Mouse (Mus musculus): ENCODE results near the gene Nos1. TPM values are rescaled to one million over a fixed set of nuclear protein-coding genes. Genes with fewer than 3 reads are reported as not detected.

The Nos1 gene
- 0.79 and 1.3 TPM in 2 replicates for polyA plus RNA-seq (2015; fragmentation: Nextera tagmentation; extraction: Ambion mirVana)

DNA sequence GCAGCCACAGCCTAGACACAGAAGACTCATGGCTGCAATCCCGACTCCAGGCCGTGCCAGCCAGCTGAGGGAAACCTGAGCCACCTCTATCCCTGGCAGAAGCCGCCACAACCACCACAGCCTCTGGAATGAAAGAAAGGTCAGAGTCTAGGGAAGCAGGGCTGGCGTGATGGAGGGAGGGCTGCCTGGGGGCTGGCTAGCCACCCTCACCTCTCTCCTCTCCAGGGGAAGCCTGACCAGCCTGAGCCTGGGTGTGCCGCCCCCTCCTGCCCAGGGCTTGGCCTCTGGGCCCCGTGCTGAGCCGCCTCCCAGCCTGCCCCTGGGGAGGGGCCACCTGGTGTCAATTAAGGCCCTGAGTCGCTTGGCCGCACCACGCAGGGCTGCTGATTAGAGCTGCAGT is at the start of gene Nos1:
Gene Nos1 (plus strand): TSS at position 352 of the 400 bp plus-strand sequence.
- Histone ChIP-seq H3K27me3 (no peaks in the 10 kb centered on the region), H3K9me3 (no peaks in the 10 kb centered on the region), H3K4me2 (replicated peaks) (no peak within 1 kb of the TSS), H3K27ac (0 out of 2 replicates have a peak within 1 kb of the TSS, but pooled peaks have one; percentile 9), H3K4me1 (replicated peaks) (peaks cover 7% of the 10 kb centered on the region), H3K36me3 (no peaks in the 10 kb centered on the region), H3K4me3 (replicated peaks) (no peak within 1 kb of the TSS), H3K9ac (replicated peaks) (peak within 1 kb of the TSS; percentile 23; the same call in 1 of the 2 replicates)
- ATAC-seq: peak; percentile 30; the same call in 1 of the 2 replicates
- WGBS: 25% methylated on average over 10 of the region's 10 CpGs

DNA sequence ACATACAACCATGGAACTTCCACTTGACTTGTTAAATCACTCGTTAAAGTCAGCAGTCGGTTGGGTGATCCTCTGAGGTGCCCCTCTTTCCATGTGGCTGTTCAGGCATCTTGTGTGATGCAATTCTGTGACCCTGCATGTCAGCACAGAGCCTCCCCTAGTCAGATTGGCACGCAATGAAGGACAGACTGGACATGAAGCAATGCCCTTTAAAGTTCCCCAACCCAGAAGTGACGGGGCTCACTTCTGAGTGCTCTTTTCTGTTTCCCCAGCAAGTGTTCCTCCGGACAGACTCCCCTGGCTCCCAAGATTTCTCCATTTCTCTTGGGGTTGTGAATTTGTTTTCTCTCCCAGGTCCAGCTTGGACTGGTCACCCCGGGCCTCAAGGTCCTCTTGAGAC is 49.5 kb upstream of the Nos1 start:
- Histone ChIP-seq H3K9ac (replicated peaks) (no peak overlapping the region), H3K4me1 (replicated peaks) (peaks cover 19% of the 10 kb centered on the region), H3K27ac (no peak overlapping the region), H3K36me3 (no peaks in the 10 kb centered on the region), H3K4me2 (replicated peaks) (no peak overlapping the region), H3K4me3 (replicated peaks) (no peak overlapping the region), H3K27me3 (no peaks in the 10 kb centered on the region), H3K9me3 (no peaks in the 10 kb centered on the region)
- ATAC-seq: no peak
- 52% methylated on average over 6 of the region's 6 CpGs for WGBS

DNA sequence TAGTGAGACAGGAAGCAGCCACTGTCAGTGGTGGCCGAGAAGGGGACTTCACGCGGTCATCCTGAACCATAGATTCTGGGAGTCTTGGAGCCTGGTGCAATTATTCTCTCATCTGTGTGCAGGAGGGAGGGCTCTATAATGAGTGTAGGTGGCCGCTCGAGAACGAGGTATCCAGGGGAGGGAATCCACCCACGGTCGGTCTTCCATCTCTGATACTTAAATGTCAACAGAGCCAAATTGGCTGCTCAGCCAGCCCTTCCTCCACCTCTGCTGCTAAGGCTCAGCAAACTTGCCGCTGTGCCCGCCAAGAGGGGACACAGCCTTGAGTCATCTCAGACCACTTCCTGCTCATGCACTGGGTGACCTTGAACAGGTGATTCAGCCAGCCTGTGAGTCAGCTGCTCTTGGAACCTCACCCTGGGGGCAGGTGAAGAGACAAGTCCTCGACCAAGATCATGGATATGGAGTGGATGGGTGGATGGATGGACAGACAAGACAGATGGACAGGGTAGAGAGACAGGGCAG is 36.1 kb upstream of the Nos1 start:
- Histone ChIP-seq H3K4me2 (replicated peaks) (no peak overlapping the region), H3K36me3 (no peaks in the 10 kb centered on the region), H3K9ac (replicated peaks) (no peak overlapping the region), H3K4me3 (replicated peaks) (no peak overlapping the region), H3K4me1 (replicated peaks) (peaks cover 28% of the 10 kb centered on the region), H3K27me3 (no peaks in the 10 kb centered on the region), H3K27ac (no peak overlapping the region), H3K9me3 (no peaks in the 10 kb centered on the region)
- ATAC-seq: no peak
- 84% methylated on average over 11 of the region's 11 CpGs for WGBS

DNA sequence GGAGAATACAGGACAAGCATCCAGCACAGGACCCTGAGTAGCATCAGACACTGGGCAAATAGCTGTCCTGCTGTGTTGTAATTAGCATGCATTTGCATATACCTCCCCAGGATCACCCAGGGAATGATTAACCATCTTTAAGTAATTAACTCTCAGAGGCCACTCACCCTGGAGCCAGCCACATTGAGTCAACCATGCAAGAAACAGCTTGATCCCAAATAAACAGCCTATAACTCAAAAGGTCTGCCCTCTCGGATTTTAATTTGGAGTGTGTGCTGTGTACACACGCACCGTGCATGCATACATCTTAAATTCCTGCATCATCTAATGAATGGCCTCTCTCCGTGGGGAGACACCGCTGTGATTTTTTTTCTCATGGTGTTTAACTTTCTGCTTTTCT is 31.5 kb upstream of the Nos1 start:
- H3K9ac ChIP-seq (replicated peaks): no peak overlapping the region
- no peak overlapping the region for H3K27ac ChIP-seq
- peaks cover 17% of the 10 kb centered on the region; the same call in 1 of the 2 replicates for H3K4me1 ChIP-seq (replicated peaks)
- H3K4me2 ChIP-seq (replicated peaks): no peak overlapping the region
- H3K27me3 ChIP-seq: no peaks in the 10 kb centered on the region
- no peak for ATAC-seq
- H3K9me3 ChIP-seq: no peaks in the 10 kb centered on the region
- peaks cover 5% of the 10 kb centered on the region; the same call in 1 of the 2 replicates for H3K36me3 ChIP-seq
- no peak overlapping the region for H3K4me3 ChIP-seq (replicated peaks)
- WGBS: 32% methylated on average over 5 of the region's 5 CpGs

DNA sequence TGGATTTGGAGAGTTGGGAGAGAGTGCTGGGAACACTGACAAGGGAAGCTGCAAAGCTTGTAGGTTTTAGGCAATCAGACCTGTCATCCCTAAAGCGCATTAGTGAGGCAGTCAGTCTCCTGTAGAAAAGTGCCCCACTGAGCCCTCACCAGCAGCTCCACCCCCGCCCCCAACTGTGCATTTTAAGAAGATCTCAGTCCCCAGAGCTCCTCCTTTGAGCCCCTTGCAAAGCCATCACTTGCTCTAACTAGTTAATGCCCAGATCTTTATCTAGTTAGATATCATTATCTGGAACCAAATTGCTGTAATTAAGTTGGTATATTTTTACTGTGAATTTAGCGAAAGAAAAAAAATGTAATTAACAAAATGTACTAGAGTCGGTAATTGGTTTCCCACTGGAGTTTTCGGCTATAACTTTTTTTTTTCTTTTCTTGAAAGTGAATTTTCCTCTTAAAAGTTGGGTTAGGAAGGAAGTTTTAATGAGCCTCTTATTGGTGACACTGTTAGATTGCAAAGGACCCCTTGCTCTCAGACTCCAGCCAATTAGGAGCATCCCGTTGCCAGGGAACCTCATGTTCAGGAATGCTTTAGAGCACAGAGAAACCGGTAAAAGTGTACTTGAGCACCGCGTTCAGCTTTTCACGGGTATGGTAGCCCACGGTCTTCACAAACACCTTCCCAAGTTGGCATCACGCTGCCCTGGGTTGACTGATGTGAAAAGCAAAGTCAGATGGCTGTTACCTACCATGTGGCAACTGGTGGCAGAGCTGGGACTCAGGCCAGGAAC is 22.9 kb upstream of the Nos1 start:
- ATAC-seq: no peak
- Histone ChIP-seq H3K4me2 (replicated peaks) (no peak overlapping the region), H3K9ac (replicated peaks) (no peak overlapping the region), H3K27me3 (no peaks in the 10 kb centered on the region), H3K9me3 (no peaks in the 10 kb centered on the region), H3K27ac (no peak overlapping the region), H3K4me3 (replicated peaks) (no peak overlapping the region), H3K36me3 (peaks cover 30% of the 10 kb centered on the region), H3K4me1 (replicated peaks) (peaks cover 6% of the 10 kb centered on the region; the same call in 1 of the 2 replicates)
- 15% methylated on average over 12 of the region's 12 CpGs for WGBS

DNA sequence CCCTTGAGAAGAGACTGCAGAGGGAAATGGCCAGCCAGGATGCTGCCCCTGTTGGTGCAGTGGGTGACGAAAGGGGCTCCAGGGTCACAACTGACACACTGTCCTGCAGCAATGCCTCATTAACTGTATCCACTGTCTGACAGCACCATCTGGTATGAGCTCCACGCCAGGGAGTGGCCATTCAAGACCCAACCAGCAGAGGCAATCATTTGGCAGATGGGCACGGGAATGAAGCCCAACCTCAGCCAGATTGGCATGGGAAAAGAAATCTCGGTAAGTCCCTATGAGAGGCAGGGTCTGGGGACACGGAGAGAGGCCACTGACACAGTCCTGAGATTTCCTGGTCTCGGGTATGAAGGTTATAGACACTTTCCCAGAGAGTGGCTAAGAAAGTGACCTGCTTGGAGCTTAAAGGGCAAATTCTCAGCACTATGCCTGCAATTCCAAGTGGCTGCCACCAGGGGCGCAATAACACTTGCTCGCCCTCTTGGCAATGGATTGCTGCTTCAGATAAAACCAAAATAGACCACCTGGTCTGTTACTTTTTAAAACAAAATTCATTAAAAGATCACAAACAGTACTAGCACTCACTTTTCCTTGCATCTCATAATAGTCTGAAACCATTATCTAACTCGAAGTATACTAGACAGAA is 19.5 kb upstream of the Nos1 start:
- Histone ChIP-seq H3K36me3 (peaks cover 41% of the 10 kb centered on the region), H3K27me3 (no peaks in the 10 kb centered on the region), H3K4me1 (replicated peaks) (peaks cover 6% of the 10 kb centered on the region; the same call in 1 of the 2 replicates), H3K4me3 (replicated peaks) (no peak overlapping the region), H3K9ac (replicated peaks) (no peak overlapping the region), H3K27ac (no peak overlapping the region), H3K9me3 (no peaks in the 10 kb centered on the region), H3K4me2 (replicated peaks) (no peak overlapping the region)
- ATAC-seq: no peak
- 78% methylated on average over 9 of the region's 9 CpGs for WGBS

DNA sequence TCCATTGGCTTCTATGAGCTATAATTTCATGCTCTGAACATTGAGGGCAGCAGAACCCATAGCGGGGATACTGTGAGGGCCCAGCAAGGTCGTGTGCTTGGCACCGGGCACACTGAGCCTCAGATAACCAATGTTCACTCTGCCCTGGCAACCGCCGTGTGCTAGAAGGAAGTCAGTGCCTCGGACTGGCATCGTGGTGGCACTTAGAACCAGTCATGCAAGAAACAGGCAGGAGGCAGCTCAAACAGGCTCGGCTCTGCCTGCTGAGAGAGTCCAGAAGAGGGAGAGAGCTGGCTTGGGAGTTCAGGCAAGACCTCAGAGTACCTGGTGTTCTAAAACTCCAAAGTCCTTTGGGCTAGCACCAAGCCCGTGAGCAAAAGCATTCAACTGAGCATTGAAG is 16.3 kb upstream of the Nos1 start:
- ATAC-seq: no peak
- WGBS: 88% methylated on average over 9 of the region's 9 CpGs

DNA sequence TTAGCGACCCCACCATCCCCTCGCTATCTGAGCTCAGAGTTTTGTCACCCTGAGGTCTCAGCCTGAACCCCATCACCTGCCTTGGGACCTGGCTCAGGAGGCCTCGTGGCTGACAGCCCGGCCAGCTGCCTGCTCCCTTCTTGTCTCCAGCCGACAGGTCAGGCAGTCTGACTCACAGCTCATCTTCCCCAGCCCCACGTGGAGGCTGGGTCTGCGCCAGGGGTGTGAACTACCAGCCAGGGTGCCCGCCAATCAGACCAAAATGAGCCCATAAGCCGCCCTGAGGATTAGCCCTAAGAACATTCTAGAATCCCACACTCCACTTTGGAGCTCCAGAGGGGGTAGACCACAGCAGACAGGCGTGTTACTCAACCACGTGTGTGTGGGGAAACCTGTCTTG is 1.7 kb upstream of the Nos1 start:
- Histone ChIP-seq H3K36me3 (no peaks in the 10 kb centered on the region), H3K4me2 (replicated peaks) (no peak overlapping the region), H3K9me3 (no peaks in the 10 kb centered on the region), H3K27me3 (no peaks in the 10 kb centered on the region), H3K9ac (replicated peaks) (no peak overlapping the region), H3K4me1 (replicated peaks) (peaks cover 7% of the 10 kb centered on the region), H3K4me3 (replicated peaks) (no peak overlapping the region), H3K27ac (no peak overlapping the region)
- no peak for ATAC-seq
- WGBS: 61% methylated on average over 11 of the region's 11 CpGs

More for the DNA sequence above, 16.3 kb upstream of the Nos1 start:
- no peak overlapping the region for H3K9ac ChIP-seq (replicated peaks)
- H3K4me3 ChIP-seq (replicated peaks): no peak overlapping the region
- H3K9me3 ChIP-seq: no peaks in the 10 kb centered on the region
- peaks cover 36% of the 10 kb centered on the region for H3K36me3 ChIP-seq
- H3K27ac ChIP-seq: no peak overlapping the region
- H3K27me3 ChIP-seq: no peaks in the 10 kb centered on the region
- no peaks in the 10 kb centered on the region for H3K4me1 ChIP-seq (replicated peaks)
- H3K4me2 ChIP-seq (replicated peaks): no peak overlapping the region

DNA sequence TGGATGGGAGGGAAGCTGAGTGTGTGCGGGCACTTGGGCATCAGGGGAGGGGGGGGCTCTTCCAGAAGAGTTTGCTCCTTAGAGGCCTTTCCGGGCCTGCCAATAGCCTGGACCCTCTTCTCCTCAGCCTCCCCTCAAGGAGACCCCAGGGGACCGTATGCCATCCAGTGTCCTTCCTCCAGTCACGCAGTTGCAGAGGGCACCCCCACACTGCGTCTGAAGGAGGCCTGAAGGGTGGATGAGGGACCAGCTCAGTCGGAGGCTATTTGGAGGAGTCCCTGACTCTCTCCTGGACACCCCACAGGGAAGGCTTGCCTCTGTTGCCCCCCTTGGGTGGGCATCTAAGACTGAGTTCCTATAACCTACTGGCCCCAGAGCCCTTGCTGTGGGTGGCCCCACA is 346 bp downstream of the Nos1 start:
- H3K4me1 ChIP-seq (replicated peaks): peaks cover 7% of the 10 kb centered on the region
- no peaks in the 10 kb centered on the region for H3K36me3 ChIP-seq
- no peaks in the 10 kb centered on the region for H3K9me3 ChIP-seq
- no peak overlapping the region for H3K4me3 ChIP-seq (replicated peaks)
- WGBS: 50% methylated on average over 6 of the region's 6 CpGs
- peak overlapping the region; percentile 23; the same call in 1 of the 2 replicates for H3K9ac ChIP-seq (replicated peaks)
- H3K4me2 ChIP-seq (replicated peaks): no peak overlapping the region
- peak; percentile 43; the same call in 1 of the 2 replicates for ATAC-seq
- no peak overlapping the region for H3K27ac ChIP-seq
- H3K27me3 ChIP-seq: no peaks in the 10 kb centered on the region

DNA sequence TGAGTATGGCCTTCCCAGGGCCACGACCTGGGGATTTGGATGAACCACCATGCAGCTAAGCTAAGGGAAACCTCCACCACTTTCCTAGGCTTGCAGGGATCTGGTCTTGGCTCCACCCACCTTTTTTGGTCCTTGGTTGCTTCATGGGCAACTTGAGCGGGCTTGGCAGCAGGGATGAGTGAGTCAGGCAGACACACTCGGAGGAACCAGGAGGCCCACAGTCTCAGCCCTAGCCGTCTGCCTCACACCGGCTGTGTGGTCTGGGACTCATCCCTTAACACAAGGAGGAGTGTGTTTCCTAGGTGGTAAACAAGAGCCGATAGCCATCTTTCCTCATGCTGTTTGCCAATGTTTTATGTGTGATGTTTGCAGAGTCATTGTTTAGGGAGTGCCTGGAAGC is 9.2 kb downstream of the Nos1 start:
- Histone ChIP-seq H3K27me3 (no peaks in the 10 kb centered on the region), H3K36me3 (no peaks in the 10 kb centered on the region), H3K4me1 (replicated peaks) (no peaks in the 10 kb centered on the region), H3K9ac (replicated peaks) (no peak overlapping the region), H3K4me2 (replicated peaks) (no peak overlapping the region), H3K9me3 (no peaks in the 10 kb centered on the region), H3K27ac (no peak overlapping the region), H3K4me3 (replicated peaks) (no peak overlapping the region)
- no peak for ATAC-seq
- 71% methylated on average over 6 of the region's 6 CpGs for WGBS

DNA sequence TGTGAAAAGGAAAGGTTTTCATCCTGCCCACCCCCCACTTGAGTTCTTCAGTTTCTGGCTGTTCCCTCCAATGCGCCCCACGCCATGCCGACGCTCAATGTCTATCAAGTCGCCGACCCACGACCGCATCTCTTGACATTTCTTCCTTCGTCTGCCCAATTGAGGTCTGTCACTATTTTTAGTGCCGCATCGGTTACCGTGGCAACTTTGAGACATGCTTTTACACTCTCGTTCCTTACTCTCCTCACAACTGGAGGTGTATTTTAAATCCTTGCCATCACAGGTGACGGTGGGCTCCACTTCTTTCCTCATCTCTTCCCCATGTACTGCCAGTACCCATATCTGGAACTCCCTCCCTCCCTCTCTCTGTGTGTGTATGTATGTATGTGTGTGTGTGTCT is 11.0 kb downstream of the Nos1 start:
- Histone ChIP-seq H3K4me3 (replicated peaks) (no peak overlapping the region), H3K9ac (replicated peaks) (no peak overlapping the region), H3K9me3 (no peaks in the 10 kb centered on the region), H3K27me3 (no peaks in the 10 kb centered on the region), H3K36me3 (no peaks in the 10 kb centered on the region), H3K27ac (no peak overlapping the region), H3K4me2 (replicated peaks) (no peak overlapping the region), H3K4me1 (replicated peaks) (no peaks in the 10 kb centered on the region)
- ATAC-seq: no peak
- 60% methylated on average over 14 of the region's 14 CpGs for WGBS

DNA sequence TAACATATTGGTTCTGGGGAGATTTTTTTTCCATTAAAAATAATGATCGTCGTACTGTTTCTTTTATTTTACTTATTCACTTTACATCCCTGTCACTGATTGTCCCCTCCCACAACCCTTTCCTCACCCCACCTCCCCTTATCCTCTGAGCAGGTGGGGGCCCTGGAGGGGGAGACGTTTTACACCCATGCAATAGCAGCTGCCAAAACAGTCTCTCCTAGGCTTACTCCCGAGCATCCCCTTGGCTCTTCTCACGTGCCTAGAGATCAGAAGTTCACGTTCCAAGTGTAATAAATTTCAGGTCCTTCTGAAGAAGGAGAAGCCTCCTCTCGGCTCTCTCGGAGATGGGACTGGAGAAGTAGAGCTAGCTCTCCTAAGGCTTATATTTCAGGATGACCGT is 20.0 kb downstream of the Nos1 start:
- Histone ChIP-seq H3K4me3 (replicated peaks) (no peak overlapping the region), H3K9me3 (no peaks in the 10 kb centered on the region), H3K4me2 (replicated peaks) (no peak overlapping the region), H3K9ac (replicated peaks) (no peak overlapping the region), H3K36me3 (no peaks in the 10 kb centered on the region), H3K27me3 (no peaks in the 10 kb centered on the region), H3K4me1 (replicated peaks) (no peaks in the 10 kb centered on the region), H3K27ac (no peak overlapping the region)
- ATAC-seq: no peak
- 83% methylated on average over 9 of the region's 9 CpGs for WGBS

Measured in midbrain, embryonic 13.5 days (tissue).